Mouse (Mus musculus) olfactory bulb, adult 2 months (tissue): Measurements from ENCODE around the gene Umps. TPM values are rescaled to one million over a fixed set of nuclear protein-coding genes. Genes with fewer than 3 reads are reported as not detected.

ENCODE experiments used
- H3K27ac ChIP-seq: fragments of 200-500 bp; 2 replicates; pipeline ENCODE4 v1.5.1; 2012; ENCODE audit warnings: low read depth, low read length; ENCODE audit not compliant: insufficient read depth
- H3K4me1 ChIP-seq: fragments of 200-500 bp; 2 replicates; pipeline ENCODE4 v1.6.1; 2012; ENCODE audit warnings: low read length; ENCODE audit not compliant: control insufficient read depth, insufficient read depth
- H3K4me3 ChIP-seq: fragments of 200-500 bp; 2 replicates; pipeline ENCODE4 v1.5.1; 2012; ENCODE audit warnings: mild to moderate bottlenecking, low read depth, low read length, moderate library complexity; ENCODE audit not compliant: insufficient read depth
- CTCF ChIP-seq: fragments of 200-500 bp; IDR thresholded peaks from 2 replicates; pipeline ENCODE4 v1.5.1; 2012; ENCODE audit warnings: low read depth, mild to moderate bottlenecking, low read length, moderate library complexity; ENCODE audit not compliant: insufficient read depth
- POLR2A ChIP-seq: fragments of 200-500 bp; IDR thresholded peaks from 2 replicates; pipeline ENCODE4 v1.6.1; 2012; ENCODE audit warnings: mild to moderate bottlenecking, low read depth, low read length, moderate library complexity; ENCODE audit not compliant: insufficient read depth
- WGBS: fragments of 180-500 bp; shearing (Covaris S2); methylation state at CpG from one replicate; pipeline ENCODE4 v1.1.7; 2018; 5-methylcytosine and 5-hydroxymethylcytosine counted together
- polyA plus RNA-seq: library from polyadenylated mRNA; stranded (reverse); fragments of >200 nt; gene quantifications from 2 replicates; pipeline ENCODE4 v1.2.4, GENCODE M21; 2012; ENCODE audit warnings: low replicate concordance; ENCODE audit not compliant: missing spikeins, insufficient read depth, insufficient read length

Umps gene
- polyA plus RNA-seq, 1 experiment = not detected

GRCm38 (mm10) chr16:33927263-33927824 lies 39.5 kb downstream of the Umps start:
- TF ChIP-seq POLR2A (no peak), CTCF (no peak)
- WGBS = 59% methylated on average over 6 of the region's 6 CpGs
- Histone ChIP-seq H3K27ac (no peak overlapping the region), H3K4me3 (no peak overlapping the region), H3K4me1 (peaks cover under 1% of the 10 kb centered on the region; the same call in 1 of the 2 replicates)

- 95% methylated on average over 8 of the region's 8 CpGs for WGBS
- TF ChIP-seq CTCF = no peak
- no peak for TF ChIP-seq POLR2A
- peaks cover 4% of the 10 kb centered on the region; the same call in 1 of the 2 replicates for H3K4me1 ChIP-seq
- no peak overlapping the region for H3K4me3 ChIP-seq
- H3K27ac ChIP-seq = no peak overlapping the region
These were observed 43.1 kb downstream of the Umps start for GRCm38 (mm10) chr16:33923758-33924157.

GRCm38 (mm10) chr16:33923001-33923316 lies 43.9 kb downstream of the Umps start:
- 43% methylated on average over 5 of the region's 5 CpGs for WGBS
- TF ChIP-seq CTCF (no peak), POLR2A (no peak)
- Histone ChIP-seq H3K27ac (no peak overlapping the region), H3K4me1 (peaks cover 4% of the 10 kb centered on the region; the same call in 1 of the 2 replicates), H3K4me3 (no peak overlapping the region)

GRCm38 (mm10) chr16:33922111-33923000 lies 44.5 kb downstream of the Umps start:
- peaks cover 5% of the 10 kb centered on the region; the same call in 1 of the 2 replicates for H3K4me1 ChIP-seq
- H3K27ac ChIP-seq = no peak overlapping the region
- whole genome bisulfite sequencing = 62% methylated on average over 18 of the region's 18 CpGs
- TF ChIP-seq POLR2A (no peak), CTCF (no peak)
- H3K4me3 ChIP-seq = no peak overlapping the region

- TF ChIP-seq POLR2A (no peak), CTCF (no peak)
- 91% methylated on average over 5 of the region's 5 CpGs for WGBS
- Histone ChIP-seq H3K4me1 (peaks cover 8% of the 10 kb centered on the region; the same call in 1 of the 2 replicates), H3K4me3 (no peak overlapping the region), H3K27ac (no peak overlapping the region)
These were observed 45.3 kb downstream of the Umps start for GRCm38 (mm10) chr16:33921514-33921913.

GRCm38 (mm10) chr16:33917926-33918325 lies 48.9 kb downstream of the Umps start:
- Histone ChIP-seq H3K4me3 (no peak overlapping the region), H3K27ac (no peak overlapping the region), H3K4me1 (peaks cover 8% of the 10 kb centered on the region; the same call in 1 of the 2 replicates)
- 96% methylated on average over 5 of the region's 5 CpGs for WGBS
- TF ChIP-seq CTCF (no peak), POLR2A (no peak)

- 78% methylated on average over 5 of the region's 5 CpGs for WGBS
- peaks cover 7% of the 10 kb centered on the region; the same call in 1 of the 2 replicates for H3K4me1 ChIP-seq
- no peak overlapping the region for H3K4me3 ChIP-seq
- H3K27ac ChIP-seq = no peak overlapping the region
- TF ChIP-seq POLR2A = no peak
- no peak for TF ChIP-seq CTCF
These were observed 49.4 kb downstream of the Umps start for GRCm38 (mm10) chr16:33917390-33917789.

- H3K4me1 ChIP-seq = 0 out of 2 replicates have a peak, but pooled peaks cover 4% of the 10 kb centered on the region
- no peak overlapping the region for H3K27ac ChIP-seq
- no peak for TF ChIP-seq CTCF
- TF ChIP-seq POLR2A = no peak
- 50% methylated on average over 12 of the region's 12 CpGs for WGBS
- H3K4me3 ChIP-seq = no peak overlapping the region
These were observed 50.2 kb downstream of the Umps start for GRCm38 (mm10) chr16:33916473-33917251.

- no peak for TF ChIP-seq CTCF
- no peak for TF ChIP-seq POLR2A
- 0 out of 2 replicates have a peak, but pooled peaks cover 4% of the 10 kb centered on the region for H3K4me1 ChIP-seq
- H3K27ac ChIP-seq = no peak overlapping the region
- H3K4me3 ChIP-seq = no peak overlapping the region
- WGBS = 78% methylated on average over 4 of the region's 4 CpGs
These were observed 51.8 kb downstream of the Umps start for GRCm38 (mm10) chr16:33914997-33915396.
